Mouse (Mus musculus) stomach, embryonic 14.5 days (tissue): Measurements from ENCODE around the gene Espl1. TPM values are rescaled to one million over a fixed set of nuclear protein-coding genes. Genes with fewer than 3 reads are reported as not detected.

Source experiments
- ATAC-seq: fragments of 200-750 bp; cut with Nextera tagmentation; 2 replicates; pipeline ENCODE4 v1.8.0; 2017; ENCODE audit warnings: low read depth, moderate TSS enrichment; ENCODE audit not compliant: insufficient number of reproducible peaks, insufficient read depth, low FRiP score
- H3K27ac ChIP-seq: fragments of 300-500 bp; sonication (generic); 2 replicates; pipeline ENCODE4 v1.5.1; 2014; ENCODE audit warnings: mild to moderate bottlenecking, low read length, moderate library complexity, mixed read lengths
- H3K27me3 ChIP-seq: fragments of 300-500 bp; sonication (generic); 2 replicates; pipeline ENCODE4 v1.6.1; 2014; ENCODE audit warnings: low read length, control low read depth, mixed read lengths; ENCODE audit not compliant: control insufficient read depth, insufficient read depth
- H3K36me3 ChIP-seq: fragments of 300-500 bp; sonication (generic); 2 replicates; pipeline ENCODE4 v1.6.1; 2014; ENCODE audit warnings: mild to moderate bottlenecking, control low read depth, low read length, moderate library complexity, mixed read lengths; ENCODE audit not compliant: control insufficient read depth, insufficient read depth
- H3K4me1 ChIP-seq: fragments of 300-500 bp; sonication (generic); 2 replicates; pipeline ENCODE4 v1.6.1; 2014; ENCODE audit warnings: low read length, control low read depth, mixed read lengths; ENCODE audit not compliant: control insufficient read depth, insufficient read depth
- H3K4me2 ChIP-seq: fragments of 300-500 bp; sonication (generic); replicated peaks from 2 replicates; pipeline ENCODE4 v1.6.1; 2014; ENCODE audit warnings: low read depth, low read length, control low read depth
- H3K4me3 ChIP-seq: fragments of 300-500 bp; sonication (generic); 2 replicates; pipeline ENCODE4 v1.5.1; 2014; ENCODE audit warnings: low read depth, low read length, control low read depth
- H3K9ac ChIP-seq: fragments of 300-500 bp; sonication (generic); replicated peaks from 2 replicates; pipeline ENCODE4 v1.6.1; 2014; ENCODE audit warnings: low read depth, mild to moderate bottlenecking, control low read depth, low read length, moderate library complexity, mixed read lengths
- H3K9me3 ChIP-seq: fragments of 300-500 bp; sonication (generic); 2 replicates; pipeline ENCODE4 v1.6.1; 2016; ENCODE audit warnings: low read depth, low read length, control low read depth; ENCODE audit not compliant: control insufficient read depth
- WGBS: fragments of 180-500 bp; shearing (Covaris S2); extraction: QIAGEN DNeasy Blood & Tissue Kit; methylation state at CpG from one replicate; pipeline ENCODE4 v1.1.7; 2014; 5-methylcytosine and 5-hydroxymethylcytosine counted together
- polyA plus RNA-seq: library from polyadenylated mRNA; unstranded; fragments of >200 nt; fragmentation: Nextera tagmentation; extraction: Ambion mirVana; gene quantifications from 2 replicates; pipeline ENCODE4 v1.2.1, GENCODE M21; 2014

Espl1 gene
- polyA plus RNA-seq, 1 experiment from 2014 or later, result 25.4 TPM

- Histone ChIP-seq H3K4me1 (peaks cover 29% of the 10 kb centered on the region), H3K27ac (peak overlapping the region; percentile 99; the same call in 1 of the 2 replicates), H3K27me3 (no peaks in the 10 kb centered on the region), H3K4me3 (no peak overlapping the region), H3K4me2 (no peak overlapping the region), H3K9me3 (no peaks in the 10 kb centered on the region), H3K36me3 (peaks cover 5% of the 10 kb centered on the region; the same call in 1 of the 2 replicates), H3K9ac (no peak overlapping the region)
- no peak for ATAC-seq
- WGBS, result 58% methylated on average over 5 of the region's 5 CpGs
These were observed 45.5 kb upstream of the Espl1 start for GRCm38 (mm10) chr15:102250521-102250920.

GRCm38 (mm10) chr15:102255547-102256255 is 40.4 kb upstream of the Espl1 start:
- Histone ChIP-seq H3K4me1 (peaks cover 31% of the 10 kb centered on the region), H3K9me3 (no peaks in the 10 kb centered on the region), H3K36me3 (peaks cover 5% of the 10 kb centered on the region; the same call in 1 of the 2 replicates), H3K4me2 (peak overlapping the region; percentile 76), H3K27ac (peak overlapping the region; percentile 83; the same call in 1 of the 2 replicates), H3K9ac (no peak overlapping the region; the same call in 1 of the 2 replicates), H3K4me3 (peak overlapping the region; percentile 17; the same call in 1 of the 2 replicates), H3K27me3 (no peaks in the 10 kb centered on the region)
- 47% methylated on average over 14 of the region's 14 CpGs for WGBS
- ATAC-seq, result no peak

- peak overlapping the region; percentile 64 for H3K4me3 ChIP-seq
- no peaks in the 10 kb centered on the region for H3K27me3 ChIP-seq
- peaks cover 5% of the 10 kb centered on the region; the same call in 1 of the 2 replicates for H3K36me3 ChIP-seq
- no peak for ATAC-seq
- 10% methylated on average over 22 of the region's 22 CpGs for WGBS
- H3K9me3 ChIP-seq, result no peaks in the 10 kb centered on the region
- H3K27ac ChIP-seq, result peak overlapping the region; percentile 83
- peak overlapping the region; percentile 76 for H3K4me2 ChIP-seq
- H3K9ac ChIP-seq, result peak overlapping the region; percentile 43
- H3K4me1 ChIP-seq, result peaks cover 30% of the 10 kb centered on the region
These were observed 39.5 kb upstream of the Espl1 start for GRCm38 (mm10) chr15:102256431-102257201.

- 3% methylated on average over 29 of the region's 46 CpGs for WGBS
- no peaks in the 10 kb centered on the region for H3K9me3 ChIP-seq
- H3K36me3 ChIP-seq, result peaks cover 3% of the 10 kb centered on the region; the same call in 1 of the 2 replicates
- H3K4me3 ChIP-seq, result peak within 1 kb of the TSS; percentile 64
- peak within 1 kb of the TSS; percentile 76 for H3K4me2 ChIP-seq
- peaks cover 30% of the 10 kb centered on the region for H3K4me1 ChIP-seq
- peak; percentile 53; the same call in 1 of the 2 replicates for ATAC-seq
- H3K27ac ChIP-seq, result peak within 1 kb of the TSS; percentile 83
- peak within 1 kb of the TSS; percentile 43 for H3K9ac ChIP-seq
- H3K27me3 ChIP-seq, result no peaks in the 10 kb centered on the region
These were observed 38.6 kb upstream of the Espl1 start, which contains the start of gene Rarg for GRCm38 (mm10) chr15:102257202-102258075. TSS of gene Rarg (minus strand) at chr15:102257517.

GRCm38 (mm10) chr15:102258076-102258470 is 38.0 kb upstream of the Espl1 start:
- H3K4me3 ChIP-seq, result peak overlapping the region; percentile 64
- H3K4me2 ChIP-seq, result peak overlapping the region; percentile 76
- no peaks in the 10 kb centered on the region for H3K9me3 ChIP-seq
- ATAC-seq, result peak; percentile 36
- H3K27me3 ChIP-seq, result no peaks in the 10 kb centered on the region
- H3K36me3 ChIP-seq, result no peaks in the 10 kb centered on the region
- peaks cover 30% of the 10 kb centered on the region for H3K4me1 ChIP-seq
- H3K27ac ChIP-seq, result peak overlapping the region; percentile 69
- no peak overlapping the region; the same call in 1 of the 2 replicates for H3K9ac ChIP-seq
- whole genome bisulfite sequencing, result 9% methylated on average over 12 of the region's 12 CpGs

GRCm38 (mm10) chr15:102258581-102259253 is 37.3 kb upstream of the Espl1 start:
- H3K9ac ChIP-seq, result no peak overlapping the region
- H3K4me2 ChIP-seq, result peak overlapping the region; percentile 76
- WGBS, result 26% methylated on average over 11 of the region's 11 CpGs
- H3K4me1 ChIP-seq, result peaks cover 30% of the 10 kb centered on the region
- H3K27me3 ChIP-seq, result no peaks in the 10 kb centered on the region
- H3K36me3 ChIP-seq, result no peaks in the 10 kb centered on the region
- ATAC-seq, result 0 out of 2 replicates have a peak, but pooled peaks have one; percentile 46
- H3K27ac ChIP-seq, result peak overlapping the region; percentile 69
- no peaks in the 10 kb centered on the region for H3K9me3 ChIP-seq
- H3K4me3 ChIP-seq, result no peak overlapping the region; the same call in 1 of the 2 replicates

- ATAC-seq, result no peak
- Histone ChIP-seq H3K27ac (peak overlapping the region; percentile 40; the same call in 1 of the 2 replicates), H3K4me1 (peaks cover 18% of the 10 kb centered on the region), H3K9me3 (no peaks in the 10 kb centered on the region), H3K4me2 (no peak overlapping the region), H3K9ac (no peak overlapping the region), H3K4me3 (no peak overlapping the region), H3K27me3 (no peaks in the 10 kb centered on the region), H3K36me3 (no peaks in the 10 kb centered on the region)
- WGBS, result 41% methylated on average over 7 of the region's 7 CpGs
These were observed 33.5 kb upstream of the Espl1 start for GRCm38 (mm10) chr15:102262582-102262981.
